Comparison of ENCODE assay signal across 8 mouse cellular contexts in the genomic region with DNA sequence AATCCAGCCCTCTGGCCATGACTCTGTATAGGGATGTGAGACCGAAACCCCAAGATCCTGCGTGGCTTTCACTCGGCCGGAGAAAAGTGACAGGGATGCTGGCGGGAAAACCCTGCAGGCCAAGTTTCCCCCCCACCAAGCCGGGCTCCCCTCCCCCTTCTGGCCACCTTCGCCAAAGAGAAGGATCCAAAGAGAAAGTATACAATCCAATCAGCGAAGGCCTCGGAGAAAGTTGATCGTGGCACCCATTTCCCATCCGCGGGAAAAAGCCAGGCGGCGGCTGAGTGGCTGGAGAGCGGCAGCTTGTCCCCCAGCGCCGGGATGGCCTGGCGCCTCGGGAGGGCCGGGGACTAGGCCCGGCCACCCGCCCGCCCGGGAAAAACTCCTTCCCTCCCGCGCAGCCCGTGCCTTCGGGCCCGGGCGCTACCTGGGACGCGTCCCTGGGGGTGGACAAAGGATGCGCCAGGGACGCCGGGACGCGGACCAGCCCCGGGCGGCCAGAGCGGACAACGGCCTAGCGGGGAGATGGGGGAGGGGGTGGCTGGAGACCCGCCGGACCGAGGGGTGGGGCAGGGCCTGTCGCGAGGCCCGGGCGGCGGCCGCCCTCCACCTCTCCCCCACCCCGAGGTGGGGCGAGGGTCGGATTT. TPM values are rescaled to one million over a fixed set of nuclear protein-coding genes. Genes with fewer than 3 reads are reported as not detected.
A peak's percentile ranks its signal among the peaks of the same experiment; 100 is the strongest.
DNase-seq lines count a peak whose midpoint lies in the region; ATAC-seq and TF ChIP-seq lines count a peak whose summit lies in the region.

No protein-coding gene starts in this region.

- 0 out of 2 replicates have a peak, but pooled peaks have one; percentile 12 for TF ChIP-seq POLR2A in liver, adult 2 months (IDR thresholded peaks at IDR 0.05; ENCODE audit: extremely low read depth, insufficient read depth, low read length)

- peak; percentile 31 to 48 for DNase-seq in frontal cortex, postnatal 10 days (ENCODE audit: low spot score in 2 of 2)
- DNase-seq in cerebellum, postnatal 36 days = peak; percentile 48 to 55
- DNase-seq in gastrocnemius, postnatal 36 days = peak; percentile 31 to 43
- peak; percentile 45 for DNase-seq in kidney, adult 11 months
- DNase-seq in liver, adult 2 months (ENCODE audit: extremely low read depth, low read depth, low spot score) = peak; percentile 33
- DNase-seq in splenic B cell, adult 2 months (ENCODE audit: low read depth, low spot score) = peak; percentile 37

- intact Hi-C loops in gastrocnemius, postnatal 36 days (cut with DNase I) = no loop called here

- 0% methylated on average over 54 of the region's 54 CpGs for WGBS in liver, adult 2 months
- WGBS in midbrain, embryonic 16.5 days = under 1% methylated on average over 47 of the region's 54 CpGs

- 0 out of 2 replicates have a peak, but pooled peaks have one; percentile 1 for TF ChIP-seq CTCF in liver, adult 2 months (IDR thresholded peaks at IDR 0.05; ENCODE audit: low read depth, low read length)

- H3K36me3 ChIP-seq in liver, adult 2 months (ENCODE audit: control insufficient read depth, insufficient read depth, low read length) = no peaks in the 10 kb centered on the region; the same call in 1 of the 2 replicates
- peaks cover 4% of the 10 kb centered on the region; the same call in 1 of the 2 replicates for H3K36me3 ChIP-seq in midbrain, embryonic 16.5 days (ENCODE audit: control insufficient read depth, insufficient read depth, low read length)
- H3K36me3 ChIP-seq in splenic B cell, adult 2 months (ENCODE audit: control insufficient read depth, insufficient read depth, low read length, poor library complexity, severe bottlenecking) = no peaks in the 10 kb centered on the region

- no peak for ATAC-seq in frontal cortex, adult (ENCODE audit: low TSS enrichment)
- ATAC-seq in midbrain, embryonic 16.5 days = peak; percentile 16

- peak overlapping the region; percentile 86 for H3K27ac ChIP-seq in liver, adult 2 months (replicated peaks; ENCODE audit: insufficient read depth, low read depth, low read length)
- peak overlapping the region; percentile 96 for H3K27ac ChIP-seq in midbrain, embryonic 16.5 days (ENCODE audit: low read length)

- no peaks in the 10 kb centered on the region for H3K27me3 ChIP-seq in liver, adult 2 months (ENCODE audit: control insufficient read depth, insufficient read depth, low read length)
- H3K27me3 ChIP-seq in midbrain, embryonic 16.5 days (ENCODE audit: control insufficient read depth, insufficient read depth, low read depth, low read length) = no peaks in the 10 kb centered on the region
- no peaks in the 10 kb centered on the region for H3K27me3 ChIP-seq in splenic B cell, adult 2 months (ENCODE audit: control insufficient read depth, insufficient read depth, low read length, poor library complexity, severe bottlenecking)

- peaks cover 3% of the 10 kb centered on the region for H3K4me1 ChIP-seq in liver, adult 2 months (ENCODE audit: control insufficient read depth, insufficient read depth, low read length)
- peaks cover 21% of the 10 kb centered on the region for H3K4me1 ChIP-seq in midbrain, embryonic 16.5 days (ENCODE audit: control insufficient read depth, insufficient read depth, low read length)

- H3K4me3 ChIP-seq in liver, adult 2 months (ENCODE audit: insufficient read depth, low read depth, low read length) = peak overlapping the region; percentile 89
- peak overlapping the region; percentile 57 for H3K4me3 ChIP-seq in midbrain, embryonic 16.5 days (ENCODE audit: low read depth, low read length)

- no peaks in the 10 kb centered on the region for H3K9me3 ChIP-seq in midbrain, embryonic 16.5 days (replicated peaks; ENCODE audit: control insufficient read depth, low read length, poor library complexity, severe bottlenecking)

- peak overlapping the region; percentile 62 for H3K4me2 ChIP-seq in midbrain, embryonic 16.5 days (ENCODE audit: low read length)

- H3K9ac ChIP-seq in liver, adult 2 months (ENCODE audit: low read depth, low read length) = peak overlapping the region; percentile 97
- H3K9ac ChIP-seq in midbrain, embryonic 16.5 days (ENCODE audit: low read depth, low read length) = peak overlapping the region; percentile 97

- H3K79me2 ChIP-seq in liver, adult 2 months (ENCODE audit: control insufficient read depth, insufficient read depth, low read length) = peaks cover 26% of the 10 kb centered on the region; the same call in 1 of the 2 replicates

RNA-seq across cellular contexts. Expression of a gene that starts 0.7 kb away (rescaled TPM):
- total RNA-seq in gastrocnemius, postnatal 36 days (2021) = 10 to 100 TPM; 13.8 to 17.9 TPM
- total RNA-seq in liver, adult 2 months (2014; rRNA removed) = 30.2 and 34.9 TPM in 2 replicates
- polyA plus RNA-seq in liver, adult 2 months (2012; rRNA removed) = 15.2 and 17.7 TPM in 2 replicates
- polyA plus RNA-seq in midbrain, embryonic 16.5 days (2015; fragmentation: Nextera tagmentation; extraction: Ambion mirVana) = 42.6 and 47.4 TPM in 2 replicates
